Mouse (Mus musculus): Measurements from ENCODE around the gene Tbc1d9. TPM values are rescaled to one million over a fixed set of nuclear protein-coding genes. Genes with fewer than 3 reads are reported as not detected.
A peak's percentile ranks its signal among the peaks of the same experiment; 100 is the strongest.

The Tbc1d9 gene
- total and polyA plus RNA-seq, 2 experiments = 0.62 to 1.6 TPM

GRCm38 (mm10) chr8:83215065-83215464 lies 49.9 kb downstream of the Tbc1d9 start:
- Histone ChIP-seq H3K4me3 (ENCODE audit: insufficient read depth, low read depth, low read length) (no peak overlapping the region), H3K79me2 (ENCODE audit: control insufficient read depth, insufficient read depth, low read length) (no peaks in the 10 kb centered on the region), H3K27ac (replicated peaks; ENCODE audit: insufficient read depth, low read depth, low read length) (no peak overlapping the region), H3K36me3 (ENCODE audit: control insufficient read depth, insufficient read depth, low read length) (no peaks in the 10 kb centered on the region), H3K27me3 (ENCODE audit: control insufficient read depth, insufficient read depth, low read length) (no peaks in the 10 kb centered on the region), H3K9ac (ENCODE audit: low read depth, low read length) (no peak overlapping the region), H3K4me1 (ENCODE audit: control insufficient read depth, insufficient read depth, low read length) (no peaks in the 10 kb centered on the region)
- peak; percentile 5 for DNase-seq (ENCODE audit: extremely low read depth, low read depth, low spot score)
- WGBS = 40% methylated on average over 5 of the region's 5 CpGs
- TF ChIP-seq CTCF (IDR thresholded peaks at IDR 0.05; ENCODE audit: low read depth, low read length) (no peak), POLR2A (IDR thresholded peaks at IDR 0.05; ENCODE audit: extremely low read depth, insufficient read depth, low read length) (no peak)

- Histone ChIP-seq H3K36me3 (ENCODE audit: control insufficient read depth, insufficient read depth, low read length) (no peaks in the 10 kb centered on the region), H3K27ac (replicated peaks; ENCODE audit: insufficient read depth, low read depth, low read length) (no peak overlapping the region), H3K9ac (ENCODE audit: low read depth, low read length) (no peak overlapping the region)
Observed at GRCm38 (mm10) chr8:83216520-83216919, 51.4 kb downstream of the Tbc1d9 start.

DNA sequence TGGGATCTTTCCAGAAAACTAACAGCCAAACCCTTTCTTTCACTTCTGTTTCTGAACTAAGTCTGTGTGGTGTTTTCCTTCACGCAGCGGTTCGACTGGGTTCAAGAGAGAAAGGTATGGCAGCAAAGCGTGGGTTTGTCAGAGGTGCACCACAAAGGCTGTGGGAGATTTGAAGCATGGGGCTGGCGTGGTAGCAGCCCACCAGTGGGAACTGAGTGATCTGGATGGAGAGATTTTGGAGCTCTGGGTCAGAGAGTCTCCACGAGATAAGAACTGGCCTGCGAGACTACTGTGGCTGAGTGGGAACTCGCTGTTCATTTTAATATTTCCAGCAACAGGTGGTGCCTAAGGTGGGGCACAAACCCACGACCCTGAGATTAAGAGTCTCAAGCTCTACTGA lies 52.0 kb downstream of the Tbc1d9 start:
- Histone ChIP-seq H3K4me1 (ENCODE audit: control insufficient read depth, insufficient read depth, low read length) (no peaks in the 10 kb centered on the region), H3K27ac (replicated peaks; ENCODE audit: insufficient read depth, low read depth, low read length) (no peak overlapping the region), H3K36me3 (ENCODE audit: control insufficient read depth, insufficient read depth, low read length) (no peaks in the 10 kb centered on the region), H3K9ac (ENCODE audit: low read depth, low read length) (no peak overlapping the region), H3K79me2 (ENCODE audit: control insufficient read depth, insufficient read depth, low read length) (no peaks in the 10 kb centered on the region), H3K27me3 (ENCODE audit: control insufficient read depth, insufficient read depth, low read length) (no peaks in the 10 kb centered on the region), H3K4me3 (ENCODE audit: insufficient read depth, low read depth, low read length) (no peak overlapping the region)
- WGBS = 85% methylated on average over 9 of the region's 9 CpGs
- TF ChIP-seq CTCF (IDR thresholded peaks at IDR 0.05; ENCODE audit: low read depth, low read length) = no peak
- TF ChIP-seq POLR2A (IDR thresholded peaks at IDR 0.05; ENCODE audit: extremely low read depth, insufficient read depth, low read length) = no peak
- DNase-seq (ENCODE audit: extremely low read depth, low read depth, low spot score) = no peak

More at GRCm38 (mm10) chr8:83216520-83216919, 51.4 kb downstream of the Tbc1d9 start:
- no peaks in the 10 kb centered on the region for H3K4me1 ChIP-seq (ENCODE audit: control insufficient read depth, insufficient read depth, low read length)
- no peak for DNase-seq (ENCODE audit: extremely low read depth, low read depth, low spot score)
- H3K27me3 ChIP-seq (ENCODE audit: control insufficient read depth, insufficient read depth, low read length) = no peaks in the 10 kb centered on the region
- no peaks in the 10 kb centered on the region for H3K79me2 ChIP-seq (ENCODE audit: control insufficient read depth, insufficient read depth, low read length)
- H3K4me3 ChIP-seq (ENCODE audit: insufficient read depth, low read depth, low read length) = no peak overlapping the region
- TF ChIP-seq CTCF (IDR thresholded peaks at IDR 0.05; ENCODE audit: low read depth, low read length) (no peak), POLR2A (IDR thresholded peaks at IDR 0.05; ENCODE audit: extremely low read depth, insufficient read depth, low read length) (no peak)
- WGBS = 29% methylated on average over 6 of the region's 6 CpGs

DNA sequence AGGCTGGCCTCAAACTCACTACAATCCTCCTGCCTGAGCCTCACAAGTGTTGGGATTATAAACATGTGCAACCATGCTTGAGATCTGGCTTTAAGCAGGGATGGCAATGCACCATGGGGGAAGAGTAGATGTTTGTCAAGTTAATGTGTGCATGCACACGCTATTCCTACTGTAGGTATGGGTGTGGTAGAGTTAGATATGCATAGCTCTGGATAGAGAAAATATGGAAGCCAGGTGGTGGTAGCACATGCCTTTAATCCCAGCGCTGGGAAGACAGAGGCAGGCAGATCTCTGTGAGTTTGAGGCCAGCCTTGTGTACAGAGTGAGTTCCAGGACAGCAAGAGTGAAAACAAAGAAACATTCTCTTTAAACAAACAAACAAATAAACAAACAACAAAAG lies 52.7 kb downstream of the Tbc1d9 start:
- TF ChIP-seq CTCF (IDR thresholded peaks at IDR 0.05; ENCODE audit: low read depth, low read length) (no peak), POLR2A (IDR thresholded peaks at IDR 0.05; ENCODE audit: extremely low read depth, insufficient read depth, low read length) (no peak)
- no peak overlapping the region for H3K9ac ChIP-seq (ENCODE audit: low read depth, low read length)
- H3K4me3 ChIP-seq (ENCODE audit: insufficient read depth, low read depth, low read length) = no peak overlapping the region
- no peak for DNase-seq (ENCODE audit: extremely low read depth, low read depth, low spot score)
- no peaks in the 10 kb centered on the region for H3K36me3 ChIP-seq (ENCODE audit: control insufficient read depth, insufficient read depth, low read length)
- WGBS = 97% methylated on average over 2 of the region's 2 CpGs
- H3K27ac ChIP-seq (replicated peaks; ENCODE audit: insufficient read depth, low read depth, low read length) = no peak overlapping the region
- no peaks in the 10 kb centered on the region for H3K27me3 ChIP-seq (ENCODE audit: control insufficient read depth, insufficient read depth, low read length)
- H3K4me1 ChIP-seq (ENCODE audit: control insufficient read depth, insufficient read depth, low read length) = no peaks in the 10 kb centered on the region
- no peaks in the 10 kb centered on the region for H3K79me2 ChIP-seq (ENCODE audit: control insufficient read depth, insufficient read depth, low read length)

DNA sequence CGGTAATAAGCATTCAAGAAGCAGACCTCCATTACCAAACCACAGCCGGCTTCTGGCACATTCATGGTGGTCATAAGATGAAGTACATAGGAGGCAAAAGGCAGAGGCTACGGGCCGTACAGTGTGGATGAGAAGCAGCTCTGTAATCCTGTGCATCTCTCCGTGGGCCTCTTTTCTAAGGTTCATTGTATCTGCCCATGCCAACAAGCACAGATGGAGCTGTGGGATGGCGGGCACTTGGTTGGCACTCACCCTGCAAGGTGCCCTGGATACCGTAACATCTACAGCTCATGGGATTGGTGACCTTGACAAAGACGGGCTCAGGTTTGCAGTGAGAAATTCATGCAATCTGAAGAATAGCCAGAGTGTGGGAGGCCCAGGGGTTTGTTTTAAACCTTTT lies 54.2 kb downstream of the Tbc1d9 start:
- no peaks in the 10 kb centered on the region for H3K79me2 ChIP-seq (ENCODE audit: control insufficient read depth, insufficient read depth, low read length)
- no peak for TF ChIP-seq CTCF (IDR thresholded peaks at IDR 0.05; ENCODE audit: low read depth, low read length)
- no peak for TF ChIP-seq POLR2A (IDR thresholded peaks at IDR 0.05; ENCODE audit: extremely low read depth, insufficient read depth, low read length)
- H3K9ac ChIP-seq (ENCODE audit: low read depth, low read length) = no peak overlapping the region
- no peak for DNase-seq (ENCODE audit: extremely low read depth, low read depth, low spot score)
- H3K36me3 ChIP-seq (ENCODE audit: control insufficient read depth, insufficient read depth, low read length) = no peaks in the 10 kb centered on the region
- H3K27me3 ChIP-seq (ENCODE audit: control insufficient read depth, insufficient read depth, low read length) = no peaks in the 10 kb centered on the region
- no peak overlapping the region for H3K4me3 ChIP-seq (ENCODE audit: insufficient read depth, low read depth, low read length)
- WGBS = 87% methylated on average over 8 of the region's 8 CpGs
- H3K4me1 ChIP-seq (ENCODE audit: control insufficient read depth, insufficient read depth, low read length) = no peaks in the 10 kb centered on the region
- H3K27ac ChIP-seq (replicated peaks; ENCODE audit: insufficient read depth, low read depth, low read length) = no peak overlapping the region

DNA sequence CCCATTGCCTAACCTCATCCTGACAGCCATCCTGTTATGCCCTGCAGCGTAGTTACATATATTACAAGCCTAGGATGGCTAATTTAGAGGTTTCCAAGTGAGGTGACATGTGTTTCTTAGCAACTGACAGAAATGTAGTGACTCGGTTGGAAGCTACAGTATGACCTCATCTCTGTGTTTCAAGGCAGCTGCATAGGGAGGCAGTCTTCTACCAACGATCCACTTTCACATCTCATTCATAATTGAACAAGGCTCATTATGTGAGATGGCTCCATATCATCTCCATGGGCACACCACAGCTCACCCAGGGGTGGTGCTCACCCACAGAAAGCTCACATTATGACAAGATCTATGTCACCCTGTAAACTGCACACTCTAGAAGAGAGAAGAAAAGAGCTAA lies 55.6 kb downstream of the Tbc1d9 start:
- no peaks in the 10 kb centered on the region for H3K79me2 ChIP-seq (ENCODE audit: control insufficient read depth, insufficient read depth, low read length)
- H3K27me3 ChIP-seq (ENCODE audit: control insufficient read depth, insufficient read depth, low read length) = no peaks in the 10 kb centered on the region
- H3K27ac ChIP-seq (replicated peaks; ENCODE audit: insufficient read depth, low read depth, low read length) = no peak overlapping the region
- H3K9ac ChIP-seq (ENCODE audit: low read depth, low read length) = no peak overlapping the region
- WGBS = 79% methylated on average over 3 of the region's 3 CpGs
- DNase-seq (ENCODE audit: extremely low read depth, low read depth, low spot score) = no peak
- H3K4me3 ChIP-seq (ENCODE audit: insufficient read depth, low read depth, low read length) = no peak overlapping the region
- H3K36me3 ChIP-seq (ENCODE audit: control insufficient read depth, insufficient read depth, low read length) = no peaks in the 10 kb centered on the region
- H3K4me1 ChIP-seq (ENCODE audit: control insufficient read depth, insufficient read depth, low read length) = no peaks in the 10 kb centered on the region
- TF ChIP-seq POLR2A (IDR thresholded peaks at IDR 0.05; ENCODE audit: extremely low read depth, insufficient read depth, low read length) (no peak), CTCF (IDR thresholded peaks at IDR 0.05; ENCODE audit: low read depth, low read length) (no peak)

All from liver, adult 2 months (tissue).